In genomic region chr2:32132567-32132992, GRCm38 (mm10) we compare ENCODE assay signal across 8 mouse cellular contexts. TPM values are rescaled to one million over a fixed set of nuclear protein-coding genes. Genes with fewer than 3 reads are reported as not detected.
DNase-seq lines count a peak whose midpoint lies in the region; ATAC-seq lines count a peak whose summit lies in the region.

No protein-coding gene starts in this region.

- no peaks in the 10 kb centered on the region for H3K27me3 ChIP-seq in forebrain, embryonic 14.5 days (replicated peaks; ENCODE audit: control insufficient read depth, insufficient read depth, low read length)

- H3K4me3 ChIP-seq in forebrain, embryonic 14.5 days (ENCODE audit: low read depth, low read length) = no peak overlapping the region

- no peak overlapping the region for H3K27ac ChIP-seq in forebrain, embryonic 14.5 days (ENCODE audit: low read depth, low read length)

- ATAC-seq in forebrain, embryonic 14.5 days = no peak

- peak; percentile 63 to 66 for DNase-seq in heart, adult 18-20 months
- no peak for DNase-seq in heart, adult 9 months (ENCODE audit: low spot score in 2 of 2)
- peak; percentile 97 for DNase-seq in WW6 (ENCODE audit: low read depth, low spot score)
- DNase-seq in forebrain, embryonic 14.5 days (ENCODE audit: low spot score) = peak; percentile 50
- DNase-seq in kidney, adult 18-20 months = peak; percentile 66
- peak; percentile 88 for DNase-seq in lung, postnatal 10 days
- DNase-seq in spleen, postnatal 36 days (ENCODE audit: low spot score in 2 of 2) = peak; percentile 74 to 82
- no peak for DNase-seq in right cerebral cortex, postnatal 4 days

- H3K9ac ChIP-seq in forebrain, embryonic 14.5 days (ENCODE audit: low read length) = no peak overlapping the region

- 3% methylated on average over 12 of the region's 12 CpGs for WGBS in forebrain, embryonic 14.5 days

- no peaks in the 10 kb centered on the region for H3K9me3 ChIP-seq in forebrain, embryonic 14.5 days (replicated peaks; ENCODE audit: control insufficient read depth, low read length)

- H3K4me2 ChIP-seq in forebrain, embryonic 14.5 days (ENCODE audit: low read length) = no peak overlapping the region

- no peaks in the 10 kb centered on the region for H3K36me3 ChIP-seq in forebrain, embryonic 14.5 days (ENCODE audit: control insufficient read depth, insufficient read depth, low read length)

- H3K4me1 ChIP-seq in forebrain, embryonic 14.5 days (ENCODE audit: control insufficient read depth, insufficient read depth, low read length) = peaks cover 2% of the 10 kb centered on the region; the same call in 1 of the 2 replicates

RNA-seq across cellular contexts. Expression of gene Prrc2b, which starts 18.3 kb away (rescaled TPM):
- total RNA-seq in heart, adult 18-20 months (2021) = 10 to 100 TPM; 83.5 to 86.2 TPM
- 53.3 and 62.4 TPM in 2 replicates for polyA plus RNA-seq in forebrain, embryonic 14.5 days (2014; fragmentation: Nextera tagmentation; extraction: Ambion mirVana)

RNA-seq across cellular contexts. Expression of gene Plpp7, which starts 37.3 kb away (rescaled TPM):
- total RNA-seq in heart, adult 18-20 months (2021) = 10 to 100 TPM; 27.3 to 38.3 TPM
- 11.3 and 16.1 TPM in 2 replicates for polyA plus RNA-seq in forebrain, embryonic 14.5 days (2014; fragmentation: Nextera tagmentation; extraction: Ambion mirVana)

RNA-seq across cellular contexts. Expression of gene Fam78a, which starts 47.9 kb away (rescaled TPM):
- total RNA-seq in heart, adult 18-20 months (2021) = 10 to 100 TPM; 15.0 to 23.0 TPM
- polyA plus RNA-seq in forebrain, embryonic 14.5 days (2014; fragmentation: Nextera tagmentation; extraction: Ambion mirVana) = 0.34 and 0.66 TPM in 2 replicates

Comparison
In these comparisons a context has a peak if more than half of its experiments do, and no peak if none do; other contexts are left out.
1. DNase-seq: peak in heart, adult 18-20 months (2 of 2), WW6 (single experiment), forebrain, embryonic 14.5 days (single experiment), kidney, adult 18-20 months (single experiment), lung, postnatal 10 days (single experiment) and spleen, postnatal 36 days (2 of 2); none in heart, adult 9 months (0 of 2) and right cerebral cortex, postnatal 4 days (single experiment).